Mouse (Mus musculus) lung, postnatal 25 days (tissue): ENCODE data around the gene Itgb2.
A peak's percentile ranks its signal among the peaks of the same experiment; 100 is the strongest.

Experiments
- DNase-seq: peaks from one replicate; pipeline ENCODE4 v3.0.0; 2022; ENCODE audit warnings: low spot score

The Itgb2 gene

GRCm38 (mm10) chr10:77587091-77587775, 57.2 kb downstream of the Itgb2 start:
- DNase-seq, result no peak

DNA sequence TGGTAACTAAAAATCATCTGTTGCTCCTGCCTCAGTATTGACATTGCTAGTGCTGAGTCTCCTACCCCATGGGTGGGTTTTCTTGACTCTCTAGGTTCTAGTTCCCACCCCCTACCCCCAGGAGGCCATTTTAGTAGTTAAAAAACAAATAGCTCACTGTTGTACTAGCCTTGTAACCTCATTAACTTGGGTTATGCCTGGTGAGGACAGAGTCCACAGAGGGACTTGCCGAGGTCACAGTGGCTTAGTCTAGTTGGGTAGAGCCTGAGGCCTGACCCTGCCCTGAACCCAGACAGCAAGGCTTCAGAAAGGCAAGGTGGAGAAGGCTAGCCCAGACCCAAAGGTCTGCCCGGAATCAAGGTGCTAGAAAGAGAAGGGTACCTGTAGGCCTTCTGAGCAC, 58.0 kb downstream of the Itgb2 start:
- no peak for DNase-seq

- DNase-seq, result no peak
Measured at GRCm38 (mm10) chr10:77589117-77589516, 59.1 kb downstream of the Itgb2 start.

- no peak for DNase-seq
Measured at GRCm38 (mm10) chr10:77589749-77590148, 59.7 kb downstream of the Itgb2 start.

GRCm38 (mm10) chr10:77590812-77591211, 60.8 kb downstream of the Itgb2 start:
- DNase-seq, result peak; percentile 51

DNA sequence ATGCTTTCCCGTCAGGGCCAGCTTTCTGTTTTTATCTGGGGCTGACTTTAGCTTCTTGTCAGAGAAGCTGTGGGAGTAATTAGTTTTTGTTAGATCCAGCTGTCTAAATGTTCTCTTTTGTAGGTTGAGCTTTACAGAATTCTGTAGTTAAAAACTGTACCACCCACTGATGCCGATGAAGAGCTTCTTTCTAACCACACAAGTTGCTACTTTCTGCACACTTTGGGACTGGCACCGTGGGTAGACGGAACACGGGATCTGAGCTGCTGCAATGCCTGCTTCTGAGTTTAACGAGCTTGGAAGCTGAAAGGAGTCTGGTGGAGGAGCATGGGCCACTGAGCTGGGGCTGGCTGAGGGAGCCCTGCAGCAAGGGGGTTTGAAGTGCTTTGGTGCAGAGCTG, 61.5 kb downstream of the Itgb2 start:
- DNase-seq, result no peak

- DNase-seq, result no peak
Measured at GRCm38 (mm10) chr10:77596060-77596459, 66.0 kb downstream of the Itgb2 start.

DNA sequence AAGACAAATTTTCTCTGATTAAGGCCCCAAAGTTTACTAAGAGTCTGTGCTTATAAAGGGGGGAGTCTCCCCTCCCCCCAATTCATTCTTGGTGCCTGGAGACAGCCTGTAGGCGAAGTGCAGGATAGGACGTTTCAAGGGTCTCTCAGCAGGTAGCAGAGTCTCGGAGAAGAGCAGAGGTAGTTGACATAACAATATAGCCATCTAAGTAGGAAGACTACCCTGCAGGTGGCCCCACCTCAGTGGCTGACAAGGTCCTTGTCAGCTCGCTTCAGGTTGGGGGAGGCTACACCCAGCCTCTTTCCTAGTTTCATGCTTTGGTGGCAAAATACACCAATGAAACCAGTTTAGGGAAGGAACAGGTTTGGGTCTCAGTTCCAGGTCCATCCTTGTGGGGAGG, 73.0 kb downstream of the Itgb2 start:
- no peak for DNase-seq

DNA sequence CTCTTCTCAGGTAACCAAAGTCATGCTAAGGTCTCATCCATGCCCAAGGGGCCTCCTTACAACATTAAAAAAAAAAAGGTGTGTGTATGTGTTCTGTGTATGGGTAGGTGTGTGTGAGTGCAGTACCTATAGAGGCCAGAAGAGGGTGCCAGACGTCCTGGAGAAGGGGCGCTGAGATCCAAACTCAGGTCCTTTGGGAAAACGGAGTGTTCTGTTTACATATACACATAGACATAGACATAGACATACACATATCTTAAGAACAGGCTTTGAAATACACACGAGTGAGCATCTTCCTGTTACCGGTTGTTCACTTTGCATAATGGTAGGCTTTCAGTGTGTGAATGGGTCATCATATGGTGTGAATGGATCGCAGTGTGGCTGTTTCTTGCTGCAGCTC, 74.1 kb downstream of the Itgb2 start:
- DNase-seq, result no peak

GRCm38 (mm10) chr10:77604958-77605357, 74.9 kb downstream of the Itgb2 start:
- no peak for DNase-seq

DNA sequence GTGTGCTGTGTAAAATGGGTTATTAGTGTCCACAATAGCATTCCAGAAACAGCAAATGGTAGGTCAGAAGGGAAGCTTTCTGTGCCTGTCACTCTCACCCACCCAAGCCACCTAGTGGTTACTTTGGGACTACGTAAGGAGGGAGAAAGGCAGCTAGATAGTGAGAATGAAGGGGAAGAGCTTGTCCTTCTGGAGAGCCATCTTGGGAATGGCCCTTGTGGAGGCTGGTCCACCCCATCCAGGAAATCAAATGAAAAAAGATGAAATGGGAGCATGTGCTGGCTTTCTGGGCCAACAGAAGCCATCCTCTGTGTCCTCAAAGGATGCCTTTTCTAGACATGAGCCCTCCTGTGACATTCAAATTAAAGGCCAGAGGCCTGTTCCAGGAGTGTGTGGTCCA, 75.3 kb downstream of the Itgb2 start:
- no peak for DNase-seq

DNA sequence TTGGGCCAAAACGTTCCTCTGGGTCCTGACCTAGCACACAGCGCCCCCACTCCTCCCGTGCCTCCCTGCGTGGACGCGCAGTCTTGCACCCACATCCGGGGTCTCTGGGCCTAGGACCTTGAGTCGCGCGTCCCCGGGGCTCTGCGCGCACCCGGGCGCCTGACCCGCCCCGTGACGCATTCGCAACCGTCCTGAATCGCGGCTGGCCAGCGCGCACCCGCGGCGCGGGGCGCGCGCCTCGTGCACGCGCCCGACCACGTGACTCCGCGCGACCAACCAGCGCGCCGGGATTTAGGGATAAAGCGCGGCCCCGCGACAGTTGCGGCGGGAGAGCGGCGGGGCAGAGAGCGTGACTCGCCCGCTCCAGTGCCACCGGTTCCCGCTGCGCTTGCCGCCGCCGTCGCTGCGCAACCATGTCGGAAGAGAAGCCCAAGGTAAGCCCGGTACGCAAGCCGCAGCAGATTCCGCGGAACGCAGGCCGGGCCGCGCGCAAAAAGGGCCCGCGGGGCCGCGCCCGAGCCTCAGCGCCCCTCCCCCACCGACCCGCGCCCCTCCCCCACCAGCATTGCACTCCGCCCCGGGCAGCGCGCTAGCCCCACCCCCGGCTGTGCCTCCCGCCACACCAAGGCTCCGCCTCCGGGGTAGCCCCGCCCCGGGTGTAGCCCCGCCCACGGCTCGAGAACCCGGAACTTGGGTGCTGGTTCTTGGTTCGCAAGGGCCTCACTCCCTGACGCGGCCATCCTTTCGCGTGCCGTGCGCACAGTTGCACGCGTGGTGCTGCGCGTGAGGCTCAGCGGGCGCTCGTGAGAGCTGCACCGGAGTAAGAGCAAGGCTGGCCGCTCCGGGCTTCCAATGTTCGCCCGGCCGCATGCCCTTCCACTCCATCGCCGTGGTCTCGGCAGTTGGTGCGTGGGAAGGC, 76.1 kb downstream of the Itgb2 start, which contains the start of the genes Sumo3 and Gm49325:
Sumo3 (plus strand) TSS at position 190 of the 919 bp plus-strand sequence.
Gm49325 (plus strand) TSS at position 290 of the 919 bp plus-strand sequence.
- peak; percentile 98 for DNase-seq

DNA sequence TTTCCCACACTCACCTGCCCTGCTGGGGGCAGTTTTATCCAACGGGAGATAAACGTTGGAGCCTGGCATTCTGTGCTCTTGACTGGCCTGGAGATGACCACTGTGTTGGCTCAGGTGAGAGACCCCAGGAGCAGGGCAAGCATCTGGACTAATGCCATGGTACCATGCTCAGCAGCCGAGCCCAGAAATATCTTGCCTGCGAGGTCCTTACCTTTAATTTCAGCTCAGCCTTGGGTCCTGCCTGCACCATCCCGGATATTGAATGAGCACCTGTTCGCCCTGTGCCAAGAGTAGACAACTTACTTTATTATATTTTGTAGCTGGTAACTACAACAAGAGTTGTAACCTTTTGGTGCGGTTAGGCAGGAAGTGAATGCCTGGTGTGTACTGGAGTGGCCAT, 76.8 kb downstream of the Itgb2 start:
- no peak for DNase-seq

DNA sequence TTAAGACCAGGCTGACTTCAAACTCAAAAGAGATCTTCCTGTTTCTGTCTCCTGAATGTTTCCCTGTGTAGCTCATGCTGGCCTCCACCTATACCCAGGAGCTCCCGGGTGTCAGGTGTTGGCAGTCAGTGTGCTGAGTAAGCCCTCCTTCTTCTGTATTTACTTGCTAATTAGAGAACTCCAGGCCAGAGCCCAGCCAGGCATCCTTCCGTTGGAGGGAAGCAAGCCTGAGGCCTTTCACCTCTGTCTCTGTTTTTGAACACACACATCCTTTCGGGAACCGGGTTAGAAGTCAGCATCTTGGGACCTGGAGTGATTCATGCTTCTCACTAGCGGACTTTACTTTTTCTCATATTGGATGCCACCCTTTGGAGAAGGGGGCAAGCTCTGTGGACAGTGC, 77.4 kb downstream of the Itgb2 start:
- no peak for DNase-seq

DNA sequence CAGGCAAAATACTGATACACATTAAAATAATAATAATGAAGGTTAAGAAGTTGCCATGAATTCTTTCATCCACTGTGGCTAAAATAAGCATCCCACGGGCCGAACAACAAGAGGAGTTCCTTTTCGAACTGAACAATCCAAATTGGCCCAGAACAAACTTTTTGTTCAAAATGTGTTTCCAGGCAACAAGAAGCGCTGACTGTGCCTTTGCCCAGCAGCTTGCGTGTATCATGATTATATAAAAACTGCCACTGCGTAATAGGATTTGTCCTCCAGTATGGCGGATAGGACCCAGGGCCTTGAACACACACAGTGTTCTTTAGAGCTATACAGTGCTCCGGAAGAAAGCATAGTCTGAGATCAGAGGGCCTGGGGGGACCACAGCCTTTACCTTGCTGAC, 78.5 kb downstream of the Itgb2 start:
- no peak for DNase-seq

DNA sequence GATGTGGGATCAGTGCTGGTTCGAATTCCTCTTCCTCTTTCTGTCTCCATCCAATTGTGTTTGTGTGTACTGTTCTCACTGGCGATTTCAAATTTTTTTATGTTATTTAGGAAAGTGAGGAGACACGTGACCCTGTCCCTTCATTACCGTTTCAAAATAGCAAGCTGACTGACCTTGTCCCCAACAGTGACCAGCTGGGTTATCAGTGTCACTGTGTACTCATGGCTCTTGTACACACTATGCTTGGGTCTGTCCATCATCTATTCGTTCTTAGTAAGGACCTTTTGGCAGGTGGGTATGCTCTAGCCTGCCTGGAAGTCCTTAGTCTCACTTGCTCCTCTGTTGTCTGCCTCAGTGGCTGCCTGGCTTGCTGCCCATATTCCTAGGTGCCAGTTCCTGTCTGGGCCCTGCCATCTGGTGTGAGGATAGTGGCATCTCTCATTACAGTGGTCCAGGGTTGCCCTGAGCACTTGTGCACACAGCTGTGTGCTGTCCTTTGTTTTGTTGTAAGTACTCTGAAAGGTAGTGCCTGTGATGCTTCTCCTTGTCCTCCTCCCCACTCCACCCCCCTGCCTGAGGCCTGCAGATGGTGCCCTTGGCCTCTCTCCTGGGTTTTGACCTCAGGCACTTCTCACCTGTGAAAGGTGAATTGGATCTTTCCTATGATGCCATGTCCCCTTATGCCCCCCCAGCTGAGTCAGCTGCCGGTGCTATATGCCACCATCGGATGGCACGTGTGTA, 80.3 kb downstream of the Itgb2 start:
- DNase-seq, result no peak

DNA sequence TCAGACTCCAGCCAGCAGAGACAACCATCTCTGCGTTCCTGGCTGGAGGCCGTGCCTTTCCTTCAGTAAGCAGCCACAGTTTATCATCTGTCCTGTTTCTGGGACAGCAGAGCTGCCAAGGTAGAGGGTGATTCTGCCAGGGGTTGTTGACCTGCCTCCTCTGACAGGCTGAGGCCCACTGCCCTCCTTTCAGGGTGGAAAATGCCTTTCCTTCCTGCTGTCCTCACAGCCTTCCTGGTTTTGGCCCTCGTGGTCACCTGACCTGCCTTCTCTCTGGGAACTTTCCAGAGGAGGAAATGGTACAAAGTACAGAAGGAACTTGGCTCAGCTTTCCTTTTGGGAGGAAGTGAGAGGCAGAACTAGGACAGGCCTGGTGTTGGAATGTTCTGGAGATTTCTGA, 83.4 kb downstream of the Itgb2 start:
- DNase-seq, result peak; percentile 91
